Mouse (Mus musculus) megakaryocyte-erythroid progenitor cell, adult 5-6 weeks (primary cell): Measurements from ENCODE around the gene Rdh16f1. TPM values are rescaled to one million over a fixed set of nuclear protein-coding genes. Genes with fewer than 3 reads are reported as not detected.
"Not testable (repeated sequence)": the region's sequence is repeated elsewhere in the genome, so short reads cannot be mapped to it uniquely, and the experiment has no call there.

Source experiments
- ATAC-seq: replicated peaks from 2 replicates; pipeline ENCODE4 v1.8.0; 2016; ENCODE audit warnings: mild to moderate bottlenecking, inconsistent platforms; ENCODE audit not compliant: severe bottlenecking, poor library complexity, low FRiP score, low TSS enrichment
- total RNA-seq, 2 experiments: library from RNA; stranded (forward) in 1 of 2; stranded (reverse) in 1 of 2; fragments of 200-1000, 215-1000 nt in 1 of 2; fragments of >200 nt in 1 of 2; fragmentation: Nextera tagmentation in 1 of 2; gene quantifications; 2 replicates each; pipeline ENCODE4 v1.2.3; 2014 to 2017

Gene Rdh16f1
- total RNA-seq, 2 experiments from 2014 or later: not detected

DNA sequence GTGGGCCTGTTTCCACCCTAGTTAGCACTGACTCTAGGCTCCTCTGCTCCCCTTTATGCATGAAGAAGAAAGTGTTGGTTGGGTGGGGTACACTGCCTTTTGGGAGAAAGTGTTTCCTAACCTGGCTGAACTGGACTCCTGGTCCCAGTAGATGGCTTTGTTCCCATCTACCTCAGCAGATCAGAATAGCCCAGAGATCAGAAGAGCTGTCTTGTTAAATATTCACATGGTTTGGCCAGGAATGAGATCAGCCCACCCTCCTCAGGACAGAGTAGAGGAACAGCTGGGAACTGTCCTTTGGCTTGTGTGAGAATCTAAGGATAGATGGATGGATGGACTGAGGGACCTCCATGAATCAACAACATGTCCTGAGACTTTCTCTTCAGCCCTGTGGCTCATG, 56.3 kb downstream of the Rdh16f1 start:
- ATAC-seq: no peak

DNA sequence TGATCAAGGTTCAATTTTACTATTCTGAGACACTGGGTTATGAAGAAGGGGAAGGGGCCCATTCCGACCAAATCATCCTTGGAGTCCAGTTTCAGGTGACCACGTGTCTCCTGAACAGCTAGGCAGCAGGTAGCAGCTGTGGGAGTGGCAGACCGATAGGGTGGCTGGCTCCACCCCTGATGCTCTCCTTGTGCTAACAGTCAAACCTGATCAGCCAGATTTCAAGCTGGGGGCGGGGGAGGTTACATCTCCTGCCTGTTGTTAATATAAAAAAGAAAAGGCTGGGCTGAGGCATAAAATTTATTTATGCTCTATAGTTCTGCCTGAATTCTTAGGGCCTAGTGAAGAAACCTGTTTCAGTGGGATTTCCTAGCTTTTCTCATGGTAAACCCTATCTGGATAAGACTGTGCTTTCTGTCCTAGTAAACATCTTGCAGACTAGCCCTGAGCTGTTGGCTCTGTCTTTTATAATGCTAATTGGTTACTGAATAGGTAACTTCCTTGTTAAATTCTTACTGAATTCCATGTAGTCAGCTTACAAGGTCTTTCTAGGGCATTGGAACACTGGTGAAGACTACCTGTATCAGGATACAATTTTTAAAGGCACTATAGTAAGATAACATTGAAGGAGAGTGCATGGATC, 57.8 kb downstream of the Rdh16f1 start:
- not testable (repeated sequence) for ATAC-seq

DNA sequence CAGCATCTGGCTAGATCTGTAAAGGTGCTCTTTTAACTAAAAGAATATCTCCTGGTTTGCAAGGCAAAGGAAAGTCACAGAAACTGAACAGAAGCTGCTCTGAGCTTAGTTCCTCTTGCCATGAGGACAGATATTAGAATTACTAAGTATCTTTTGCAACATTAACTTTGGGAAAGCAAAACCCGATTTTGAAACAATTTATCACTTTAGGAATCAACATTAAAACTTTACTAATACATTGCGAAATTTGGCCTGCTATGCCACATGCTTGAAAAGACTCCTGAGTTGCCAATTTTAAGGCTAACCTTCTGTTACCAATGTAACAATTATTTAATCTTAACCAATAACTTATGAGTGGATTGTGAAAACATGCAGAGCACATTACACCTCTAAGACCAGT, 62.2 kb downstream of the Rdh16f1 start:
- ATAC-seq: not testable (repeated sequence)

DNA sequence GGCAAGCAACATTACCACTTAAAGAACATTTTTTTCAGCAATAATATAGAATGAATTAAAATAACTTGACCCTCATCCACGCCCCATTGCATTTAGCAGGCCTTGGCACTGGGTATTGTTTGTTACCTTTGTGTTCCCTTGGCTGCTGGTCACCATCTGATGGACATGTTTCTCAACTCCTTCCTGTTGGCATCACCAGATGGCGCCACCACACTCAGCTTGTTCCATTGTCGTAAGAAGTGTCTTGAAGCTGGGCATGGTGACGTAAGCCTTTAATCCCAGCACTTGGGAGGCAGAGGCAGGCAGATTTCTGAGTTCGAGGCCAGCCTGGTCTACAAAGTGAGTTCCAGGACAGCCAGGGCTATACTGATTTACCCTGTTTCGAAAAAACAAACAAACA, 65.8 kb downstream of the Rdh16f1 start:
- ATAC-seq: no peak

DNA sequence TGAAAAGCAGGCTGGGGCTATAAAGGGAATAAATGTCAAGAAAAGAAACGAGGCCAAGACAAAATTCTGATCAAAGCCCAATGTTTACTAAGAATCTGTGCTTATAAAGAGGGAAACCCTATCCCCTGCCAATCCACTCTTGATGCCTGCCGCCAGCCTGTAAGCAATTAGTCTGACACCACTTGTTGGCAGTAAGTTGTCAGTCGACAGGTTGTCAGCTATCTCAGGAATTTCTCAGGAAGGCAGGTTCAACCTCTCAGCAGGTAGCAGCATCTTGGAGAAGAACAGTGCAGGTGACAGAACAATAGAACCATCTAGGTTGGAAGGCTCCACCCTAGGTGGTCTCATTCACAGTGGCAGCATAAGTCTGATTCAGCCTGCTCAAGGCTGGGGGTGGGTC, 69.5 kb downstream of the Rdh16f1 start:
- no peak for ATAC-seq

DNA sequence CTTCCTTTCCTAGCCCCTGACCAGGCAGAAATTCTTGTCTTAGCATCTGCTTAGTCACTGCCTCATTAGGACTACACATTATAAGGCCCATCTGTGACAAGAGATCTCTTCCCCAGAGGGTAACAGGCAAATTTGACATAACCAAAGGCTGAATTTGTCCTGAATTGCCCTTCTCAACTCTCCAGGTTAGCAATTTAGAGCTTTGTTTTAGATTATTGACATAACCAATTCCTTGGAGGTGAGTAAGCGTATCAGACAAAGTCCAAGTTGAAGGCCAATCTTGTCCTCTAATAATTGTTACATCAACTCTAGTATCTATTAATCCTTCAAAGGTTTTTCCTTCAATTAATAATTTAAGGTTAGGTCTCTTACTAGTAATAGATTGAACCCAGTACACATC, 74.6 kb downstream of the Rdh16f1 start:
- ATAC-seq: not testable (repeated sequence)

DNA sequence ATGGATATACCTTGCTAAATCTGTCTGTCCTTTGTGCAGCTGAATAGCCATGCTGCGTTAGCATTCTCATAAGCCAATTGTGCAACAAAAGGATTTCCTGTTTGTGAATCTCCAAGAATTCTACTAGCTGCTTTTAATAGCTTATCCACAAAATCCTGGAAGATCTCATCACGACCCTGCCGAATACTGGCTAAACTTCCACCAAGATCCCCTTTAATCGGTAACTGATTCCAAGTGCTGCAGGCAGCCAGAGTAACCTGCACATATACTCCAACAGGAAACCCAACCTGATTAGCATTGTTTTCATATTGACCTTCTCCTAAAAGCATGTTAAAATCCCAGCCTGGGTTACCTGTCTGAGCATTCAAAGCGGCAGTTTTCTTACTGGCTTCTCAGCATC, 75.7 kb downstream of the Rdh16f1 start:
- ATAC-seq: no peak

DNA sequence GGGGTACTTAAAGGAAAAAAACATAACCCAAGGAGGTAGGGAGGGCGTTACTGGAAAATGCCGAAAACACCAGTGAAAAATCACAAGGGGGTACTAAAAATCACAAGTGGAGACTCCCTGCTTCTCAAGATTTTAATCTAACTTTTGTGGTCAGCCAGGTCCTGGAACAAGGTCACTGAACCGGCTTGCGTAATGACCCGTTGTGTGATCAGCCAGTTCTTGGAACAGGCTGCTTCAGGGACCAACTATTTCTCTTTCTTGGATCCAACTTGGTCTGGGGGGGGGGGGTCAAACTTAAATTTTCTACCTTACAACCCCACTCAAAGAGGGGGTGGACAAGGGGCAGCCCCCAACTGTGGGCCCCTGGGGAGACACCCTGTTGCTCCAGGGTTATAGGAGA, 78.2 kb downstream of the Rdh16f1 start:
- not testable (repeated sequence) for ATAC-seq

DNA sequence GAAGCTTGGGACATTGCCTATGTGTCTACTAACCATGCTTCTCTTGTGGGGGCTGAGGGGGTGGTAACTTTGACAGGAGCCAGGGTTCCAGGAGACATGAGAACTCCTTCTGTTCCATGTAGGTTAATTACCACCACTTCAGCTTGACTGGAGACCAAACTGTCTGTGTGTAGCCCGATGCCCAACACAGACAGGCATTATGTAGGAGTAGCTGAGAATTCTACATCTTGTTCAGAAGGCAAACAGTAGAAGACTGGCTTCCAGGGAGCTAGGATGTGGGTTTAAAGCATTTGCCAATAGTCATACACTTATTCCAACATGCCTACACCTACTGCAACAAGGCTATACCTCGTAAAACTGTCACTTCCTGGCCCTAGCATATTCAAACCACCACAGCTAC, 79.0 kb downstream of the Rdh16f1 start:
- no peak for ATAC-seq

DNA sequence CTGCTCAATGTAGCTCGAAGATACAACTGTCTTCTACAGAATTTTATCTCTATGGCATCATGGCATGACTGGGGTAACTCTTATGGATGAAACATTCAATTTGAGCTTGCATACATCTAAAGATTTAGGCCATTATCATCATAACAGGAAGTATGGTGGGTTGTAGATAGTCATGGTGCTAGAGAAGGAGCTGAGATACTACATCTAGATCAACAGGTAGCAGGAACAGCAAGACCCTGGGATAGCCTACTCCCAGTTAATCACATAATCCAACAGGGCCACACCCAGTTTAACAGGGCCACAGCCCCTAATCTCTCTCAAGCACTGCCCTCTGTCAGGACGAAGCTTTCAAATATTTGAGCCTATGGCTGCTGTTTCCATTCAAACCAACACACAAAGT, 81.2 kb downstream of the Rdh16f1 start:
- no peak for ATAC-seq

Other genes starting within 250 kb of the Rdh16f1 start
- not detected in 2 replicates for gene Ndufa4l2, start 244.8 kb upstream of the Rdh16f1 start, total RNA-seq (2014; fragmentation: Nextera tagmentation)
- gene Ndufa4l2, start 244.8 kb upstream of the Rdh16f1 start, total RNA-seq (2017): not detected in 2 replicates
- gene Shmt2, start 237.3 kb upstream of the Rdh16f1 start, total RNA-seq (2014; fragmentation: Nextera tagmentation): 159 and 164 TPM in 2 replicates
- 76.6 and 87.1 TPM in 2 replicates for gene Shmt2, start 237.3 kb upstream of the Rdh16f1 start, total RNA-seq (2017)
- not detected in 2 replicates for gene Nxph4, start 225.2 kb upstream of the Rdh16f1 start, total RNA-seq (2014; fragmentation: Nextera tagmentation)
- not detected in 2 replicates for gene Nxph4, start 225.2 kb upstream of the Rdh16f1 start, total RNA-seq (2017)
- gene Lrp1, start 138.6 kb upstream of the Rdh16f1 start, total RNA-seq (2014; fragmentation: Nextera tagmentation): 0.26 TPM in 1 of 2 replicates, not detected in the other
- gene Lrp1, start 138.6 kb upstream of the Rdh16f1 start, total RNA-seq (2017): 0.04 TPM in 1 of 2 replicates, not detected in the other
- gene Stat6, start 116.8 kb upstream of the Rdh16f1 start, total RNA-seq (2014; fragmentation: Nextera tagmentation): 51.7 and 57.9 TPM in 2 replicates
- gene Stat6, start 116.8 kb upstream of the Rdh16f1 start, total RNA-seq (2017): 32.2 and 35.3 TPM in 2 replicates
- 19.4 and 22.7 TPM in 2 replicates for gene Nemp1, start 92.9 kb upstream of the Rdh16f1 start, total RNA-seq (2014; fragmentation: Nextera tagmentation)
- 17.6 and 35.2 TPM in 2 replicates for gene Nemp1, start 92.9 kb upstream of the Rdh16f1 start, total RNA-seq (2017)
- 0.99 TPM in 1 of 2 replicates, not detected in the other for gene Nab2, start 91.2 kb upstream of the Rdh16f1 start, total RNA-seq (2014; fragmentation: Nextera tagmentation)
- 1.1 and 2.2 TPM in 2 replicates for gene Nab2, start 91.2 kb upstream of the Rdh16f1 start, total RNA-seq (2017)
- gene Myo1a, start 54.6 kb upstream of the Rdh16f1 start, total RNA-seq (2014; fragmentation: Nextera tagmentation): 0.79 and 1.4 TPM in 2 replicates
- not detected in 2 replicates for gene Myo1a, start 54.6 kb upstream of the Rdh16f1 start, total RNA-seq (2017)
- 3.5 and 9.5 TPM in 2 replicates for gene Tac2, start 35.3 kb upstream of the Rdh16f1 start, total RNA-seq (2014; fragmentation: Nextera tagmentation)
- gene Tac2, start 35.3 kb upstream of the Rdh16f1 start, total RNA-seq (2017): 0.91 and 2.3 TPM in 2 replicates
- 6.9 and 10.2 TPM in 2 replicates for gene Zbtb39, start 20.2 kb upstream of the Rdh16f1 start, total RNA-seq (2014; fragmentation: Nextera tagmentation)
- 3.0 and 3.4 TPM in 2 replicates for gene Zbtb39, start 20.2 kb upstream of the Rdh16f1 start, total RNA-seq (2017)
- not detected in 2 replicates for gene Gpr182, start 8.1 kb upstream of the Rdh16f1 start, total RNA-seq (2014; fragmentation: Nextera tagmentation)
- not detected in 2 replicates for gene Gpr182, start 8.1 kb upstream of the Rdh16f1 start, total RNA-seq (2017)
- 0.24 TPM in 1 of 2 replicates, not detected in the other for gene Rdh1, start 66 bp upstream of the Rdh16f1 start, total RNA-seq (2014; fragmentation: Nextera tagmentation)
- gene Rdh1, start 66 bp upstream of the Rdh16f1 start, total RNA-seq (2017): 0.05 TPM in 1 of 2 replicates, not detected in the other
- gene Rdh9, start 16.6 kb downstream of the Rdh16f1 start, total RNA-seq (2014; fragmentation: Nextera tagmentation): 0.79 TPM in 1 of 2 replicates, not detected in the other
- 0.76 TPM in 1 of 2 replicates, not detected in the other for gene Rdh9, start 16.6 kb downstream of the Rdh16f1 start, total RNA-seq (2017)
- not detected in 2 replicates for gene Rdh16, start 41.4 kb downstream of the Rdh16f1 start, total RNA-seq (2014; fragmentation: Nextera tagmentation)
- gene Rdh16, start 41.4 kb downstream of the Rdh16f1 start, total RNA-seq (2017): not detected in 2 replicates
- gene Rdh19, start 90.1 kb downstream of the Rdh16f1 start, total RNA-seq (2014; fragmentation: Nextera tagmentation): not detected in 2 replicates
- not detected in 2 replicates for gene Rdh19, start 90.1 kb downstream of the Rdh16f1 start, total RNA-seq (2017)
- not detected in 2 replicates for gene Rdh16f2, start 106.7 kb downstream of the Rdh16f1 start, total RNA-seq (2014; fragmentation: Nextera tagmentation)
- gene Rdh16f2, start 106.7 kb downstream of the Rdh16f1 start, total RNA-seq (2017): not detected in 2 replicates
- gene Rdh7, start 129.0 kb downstream of the Rdh16f1 start, total RNA-seq (2014; fragmentation: Nextera tagmentation): not detected in 2 replicates
- gene Rdh7, start 129.0 kb downstream of the Rdh16f1 start, total RNA-seq (2017): not detected in 2 replicates
- gene Sdr9c7, start 138.7 kb downstream of the Rdh16f1 start, total RNA-seq (2014; fragmentation: Nextera tagmentation): not detected in 2 replicates
- gene Sdr9c7, start 138.7 kb downstream of the Rdh16f1 start, total RNA-seq (2017): not detected in 2 replicates
- 0.55 TPM in 1 of 2 replicates, not detected in the other for gene Hsd17b6, start 247.8 kb downstream of the Rdh16f1 start, total RNA-seq (2014; fragmentation: Nextera tagmentation)
- gene Hsd17b6, start 247.8 kb downstream of the Rdh16f1 start, total RNA-seq (2017): not detected in 2 replicates